Mouse (Mus musculus): ENCODE measurements at regions not wholly inside any gene's neighbourhood (a gene's known extent, or its start where the extent isn't known, plus 50 kb on each side); places are given as distances from the start of the nearest gene placed in this dataset.

DNA sequence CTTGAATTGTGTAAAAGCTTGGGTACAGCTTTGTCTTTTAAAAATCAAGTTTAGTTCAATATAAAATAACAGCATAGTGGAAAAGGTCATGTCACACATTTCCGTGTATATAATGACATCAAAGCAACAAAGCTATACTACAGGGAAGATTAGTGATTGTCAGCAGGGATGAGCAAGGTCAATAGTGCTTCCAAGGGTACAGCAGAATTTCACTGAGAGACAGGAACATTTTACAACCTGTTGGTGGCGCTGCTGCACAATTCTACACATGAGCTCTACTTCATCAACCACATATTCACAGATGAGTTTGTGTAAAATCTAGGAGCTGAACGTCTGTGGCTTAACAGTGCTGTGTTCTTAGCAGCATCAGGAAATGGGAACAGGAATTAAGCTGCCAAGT lies 74.3 kb upstream of the A2m start:
- in situ Hi-C loops (cut with MboI; ENCODE audit: unreplicated experiment in 2 of 2), result no loop called here

DNA sequence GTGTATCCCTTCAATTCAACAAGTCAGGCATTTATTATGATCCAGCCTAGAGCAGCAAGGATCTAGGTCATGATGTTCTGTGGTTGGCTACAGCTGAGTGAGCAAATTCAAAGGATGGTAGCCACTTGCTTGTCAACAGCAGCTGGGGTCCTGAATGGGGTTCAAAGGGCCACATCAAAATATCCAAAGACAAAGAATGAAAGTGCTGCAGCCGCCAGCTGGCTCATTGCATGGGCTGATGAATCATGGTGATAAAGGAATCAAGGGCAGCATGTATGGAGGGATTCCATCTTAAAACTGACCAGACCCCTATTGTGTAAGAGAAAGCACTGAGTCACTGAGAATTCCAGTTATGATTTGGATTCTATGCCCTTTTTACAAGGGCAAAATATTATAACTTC lies 74.8 kb upstream of the A2m start:
- in situ Hi-C loops (cut with MboI; ENCODE audit: unreplicated experiment in 2 of 2), result no loop called here

DNA sequence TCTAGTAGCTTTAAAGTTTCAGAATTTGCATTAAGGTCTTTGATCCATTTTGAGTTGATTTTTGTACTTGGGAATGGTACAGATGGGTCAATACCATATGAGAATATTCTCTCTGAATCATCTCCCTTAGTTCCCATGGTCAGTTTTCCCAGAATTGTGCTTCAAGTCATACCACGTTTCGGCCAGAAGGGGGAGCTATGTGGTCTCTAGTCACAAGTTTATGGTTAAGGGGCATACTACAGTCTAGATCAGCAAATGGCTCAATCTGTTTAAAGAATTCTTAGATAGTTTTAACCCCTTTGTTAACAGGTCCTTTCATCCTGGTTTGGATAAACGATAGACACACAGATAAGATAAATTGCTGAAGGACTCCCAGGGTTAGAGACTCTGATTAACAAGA lies 78.7 kb upstream of the A2m start:
- in situ Hi-C loops (cut with MboI; ENCODE audit: unreplicated experiment in 2 of 2), result loop anchor here (5.0 to 10.0 kb wide), 4 partner anchors 746 to 838 kb away; partner anchors contain the start of gene M6pr (in 1 of the 2)

DNA sequence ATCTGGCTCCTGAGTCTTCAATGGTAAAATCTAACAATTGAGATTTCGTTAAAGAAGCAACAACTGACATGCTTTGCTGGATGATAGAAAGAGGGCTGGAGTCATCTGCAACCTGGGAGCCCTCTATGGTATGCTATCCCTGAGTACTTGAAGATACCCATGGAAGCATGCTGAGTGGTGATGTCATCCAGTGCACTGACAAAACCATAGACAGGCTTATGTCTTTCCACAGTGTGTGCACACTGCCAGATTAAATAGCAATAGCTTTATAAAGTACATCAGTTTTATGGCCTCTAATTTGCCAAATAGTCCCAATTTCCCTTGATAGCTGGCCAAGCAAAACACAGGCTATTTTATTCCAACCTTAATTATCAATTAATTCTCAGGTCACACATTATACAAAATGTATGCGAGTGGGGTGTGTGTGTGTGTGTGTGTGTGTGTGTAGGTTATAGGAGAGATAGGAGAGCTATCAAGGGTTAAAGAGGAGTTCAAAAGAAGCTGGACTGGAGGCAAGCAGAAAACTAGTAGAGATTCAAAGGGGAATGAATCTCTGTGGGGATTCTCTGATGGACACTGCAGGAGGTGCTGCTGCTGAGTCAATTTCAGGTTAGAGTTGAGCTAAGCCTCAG lies 80.1 kb upstream of the Iqsec3 start:
- in situ Hi-C loops (cut with MboI; ENCODE audit: unreplicated experiment in 2 of 2), result loop anchor here in 1 of 2 experiments (10.0 kb wide), 1 partner anchor 841 kb away; no protein-coding TSS in a partner anchor

DNA sequence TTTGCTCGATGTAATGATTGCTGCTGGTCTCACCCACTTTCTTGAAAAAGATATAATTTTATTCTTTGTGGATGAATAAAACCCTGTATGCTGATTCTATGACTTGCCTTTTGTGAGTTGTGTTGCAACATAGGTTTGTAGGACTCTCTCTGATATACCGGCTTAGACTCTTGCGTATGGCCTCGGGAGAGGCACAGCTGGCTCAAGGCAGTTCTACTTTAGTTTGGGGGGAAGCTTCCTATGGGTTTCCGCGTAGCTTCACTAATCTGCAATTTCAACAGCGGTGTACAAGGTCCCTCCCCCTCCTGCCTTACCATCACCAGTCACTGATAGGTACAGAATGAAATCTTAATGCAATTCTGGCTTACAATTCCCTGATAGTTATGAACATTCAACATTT lies 60.0 kb upstream of the Iqsec3 start:
- in situ Hi-C loops (cut with MboI; ENCODE audit: unreplicated experiment in 2 of 2), result loop anchor here (10.0 to 25.0 kb wide), 3 partner anchors 349 to 746 kb away; partner anchors contain the start of gene Pex26 (in 2 of the 2)

DNA sequence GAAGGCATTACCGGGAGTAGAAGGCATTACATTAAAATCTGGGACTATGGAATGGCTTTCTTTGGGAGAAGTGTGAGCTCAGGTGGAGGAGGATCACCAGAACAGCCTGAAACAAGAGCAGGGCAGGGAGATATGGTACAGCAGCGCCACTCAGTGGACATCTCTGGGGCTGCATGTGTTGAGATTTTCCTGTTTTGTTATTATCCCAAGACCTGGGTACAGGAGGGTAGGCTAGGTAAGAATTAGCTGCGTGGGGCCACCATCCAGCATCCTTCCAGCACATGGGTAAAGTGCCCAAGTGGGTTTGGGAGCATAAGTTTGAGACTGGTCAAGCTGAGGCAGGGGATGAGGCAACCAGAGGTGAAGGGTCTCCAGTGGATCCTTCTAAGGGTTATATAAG lies 59.4 kb upstream of the Iqsec3 start:
- in situ Hi-C loops (cut with MboI; ENCODE audit: unreplicated experiment in 2 of 2), result loop anchor here (10.0 to 25.0 kb wide), 3 partner anchors 348 to 746 kb away; partner anchors contain the start of gene Pex26 (in 2 of the 2)

DNA sequence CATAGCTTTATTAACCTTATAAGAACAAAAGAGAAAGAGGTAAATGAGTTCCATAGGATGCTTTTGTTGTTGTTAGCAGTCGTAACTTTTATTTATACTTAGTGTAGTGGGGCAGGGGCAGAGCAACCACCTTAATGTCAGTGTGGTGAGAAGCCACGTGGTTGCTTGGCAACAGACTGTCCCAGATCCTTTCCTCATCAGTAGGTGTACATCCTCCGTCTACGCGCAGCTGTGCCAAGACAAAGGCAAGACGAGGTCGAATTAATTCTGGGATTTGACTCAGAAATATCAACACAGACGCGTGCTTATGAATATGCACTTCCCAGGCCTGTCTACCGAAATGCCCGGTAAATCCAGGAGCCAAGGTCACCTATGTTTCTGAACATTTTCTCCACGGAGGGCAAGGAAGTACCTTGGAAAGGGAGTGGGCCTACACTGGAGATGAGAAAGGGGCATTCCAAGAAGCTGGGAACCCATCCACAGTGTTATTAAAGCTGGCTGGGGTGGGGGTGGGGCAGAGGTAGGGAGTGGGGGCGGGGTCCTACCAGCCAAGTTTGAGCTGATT lies 58.4 kb upstream of the Iqsec3 start:
- in situ Hi-C loops (cut with MboI; ENCODE audit: unreplicated experiment in 2 of 2), result loop anchor here (10.0 to 25.0 kb wide), 3 partner anchors 347 to 745 kb away; partner anchors contain the start of gene Pex26 (in 2 of the 2)

DNA sequence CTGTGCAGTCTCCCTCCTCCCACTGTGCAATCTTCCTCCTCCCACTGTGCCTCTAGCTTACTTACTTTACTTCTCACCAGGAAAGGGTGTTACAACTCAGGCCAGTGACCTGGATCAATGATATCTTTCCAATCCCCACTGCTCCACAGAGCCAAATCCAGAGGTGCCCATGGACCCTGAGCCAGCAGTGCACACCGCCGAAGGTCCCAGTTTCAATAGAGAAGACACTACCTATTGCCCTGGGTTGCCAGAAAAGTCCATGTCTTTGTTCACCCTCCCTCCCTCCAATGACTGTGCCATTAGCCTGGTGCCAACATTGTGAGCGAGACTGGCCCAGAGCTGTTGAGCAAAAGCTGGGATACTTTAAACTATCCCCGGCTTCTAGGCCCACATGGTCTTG lies 53.8 kb upstream of the Iqsec3 start:
- in situ Hi-C loops (cut with MboI; ENCODE audit: unreplicated experiment in 2 of 2), result loop anchor here in 1 of 2 experiments (25.0 kb wide), 2 partner anchors 565 to 740 kb away; no protein-coding TSS in a partner anchor

DNA sequence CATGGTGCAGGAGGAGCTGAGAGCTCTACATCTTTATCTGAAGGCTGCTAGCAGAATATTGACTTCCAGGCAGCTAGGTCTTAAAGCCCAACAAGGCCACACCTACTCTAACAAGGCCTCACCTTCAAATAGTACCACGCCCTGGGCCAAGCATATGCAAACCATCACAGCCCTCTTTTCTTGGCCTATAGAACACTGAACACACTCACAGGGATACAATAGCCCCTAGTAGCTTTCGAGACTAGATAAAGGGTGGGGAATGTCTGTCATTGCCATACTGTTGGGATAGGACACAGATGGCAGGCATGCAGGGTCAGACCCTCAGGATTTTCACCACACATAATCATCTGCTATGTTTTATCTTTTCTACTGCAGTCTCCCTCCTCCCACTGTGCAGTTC lies 52.6 kb upstream of the Iqsec3 start:
- in situ Hi-C loops (cut with MboI; ENCODE audit: unreplicated experiment in 2 of 2), result loop anchor here in 1 of 2 experiments (25.0 kb wide), 2 partner anchors 564 to 739 kb away; no protein-coding TSS in a partner anchor

DNA sequence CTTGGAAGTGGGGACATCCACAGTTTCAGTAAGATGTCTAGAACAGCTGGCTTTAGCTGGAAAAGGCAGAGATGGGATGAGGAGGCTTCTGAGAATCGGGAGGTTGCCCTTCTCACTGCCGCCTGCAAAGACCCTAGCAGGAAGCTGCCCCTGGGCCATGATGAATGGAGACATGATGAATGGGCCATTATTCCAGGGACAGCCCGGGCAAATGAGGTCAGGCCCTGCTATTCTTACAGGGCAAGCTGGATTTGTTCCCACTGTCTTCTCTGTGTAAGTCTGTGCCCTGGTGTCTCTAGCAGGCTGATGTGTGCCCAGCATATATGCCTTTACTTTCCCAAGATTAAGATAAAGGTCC lies 51.1 kb upstream of the Iqsec3 start:
- in situ Hi-C loops (cut with MboI; ENCODE audit: unreplicated experiment in 2 of 2), result no loop called here

DNA sequence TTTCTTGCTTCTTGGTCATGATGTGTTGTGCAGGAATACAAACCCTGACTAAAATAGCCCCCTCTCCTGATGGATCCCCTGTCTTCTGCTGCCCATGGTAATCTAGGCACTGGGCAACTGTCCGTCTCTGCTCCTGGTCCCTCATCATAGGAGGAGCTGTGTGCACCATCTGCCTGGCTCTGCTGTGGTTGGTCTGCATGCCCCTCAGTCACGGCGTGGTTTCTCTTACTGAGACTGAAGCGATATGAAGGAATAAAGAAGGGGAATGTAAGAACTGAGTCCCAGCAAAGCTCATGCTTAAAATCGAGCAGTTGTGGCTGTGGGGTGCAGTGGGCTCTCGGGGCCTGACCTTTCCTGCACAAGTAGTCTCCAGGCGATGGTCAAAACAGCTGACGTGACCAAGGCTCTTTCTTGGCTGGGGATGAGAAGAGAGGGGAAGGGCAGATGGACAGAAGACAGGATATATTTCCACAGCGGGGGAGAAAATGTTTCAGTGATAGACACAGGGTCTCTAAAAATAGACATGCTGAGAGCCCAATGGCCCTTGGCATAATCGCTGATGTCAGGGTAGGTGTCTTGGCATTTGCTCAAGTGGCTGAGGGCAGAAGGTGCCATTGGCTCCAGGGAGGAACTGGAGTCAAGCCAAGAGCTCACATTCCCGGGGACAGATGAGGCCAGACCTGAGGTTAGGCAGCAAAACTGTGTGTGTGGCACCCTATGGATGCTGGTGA lies 50.6 kb upstream of the Iqsec3 start:
- in situ Hi-C loops (cut with MboI; ENCODE audit: unreplicated experiment in 2 of 2), result no loop called here

Data from v-Abl transformed pro-B cells (cell line).